Mouse (Mus musculus) brain, embryonic 14.5 days (tissue): Measurements from ENCODE around the gene Mef2b.

Source experiments
- CTCF ChIP-seq: fragments of 200-500 bp; IDR thresholded peaks from 2 replicates; pipeline ENCODE4 v1.5.1; 2012; ENCODE audit warnings: inconsistent platforms, mild to moderate bottlenecking, moderate library complexity, borderline replicate concordance; ENCODE audit not compliant: insufficient read depth, insufficient read length; ENCODE audit errors: extremely low read depth
- POLR2A ChIP-seq: fragments of 200-500 bp; IDR thresholded peaks from 2 replicates; pipeline ENCODE4 v1.6.1; 2012; ENCODE audit warnings: mild to moderate bottlenecking, inconsistent platforms, borderline replicate concordance; ENCODE audit not compliant: poor library complexity, insufficient read depth, insufficient read length, severe bottlenecking; ENCODE audit errors: extremely low read depth

GRCm38 (mm10) chr8:70124992-70125391, 14.5 kb upstream of the Mef2b start:
- no peak for TF ChIP-seq POLR2A
- TF ChIP-seq CTCF, result no peak
